Mouse (Mus musculus): ENCODE measurements around the gene Decr2. TPM values are rescaled to one million over a fixed set of nuclear protein-coding genes. Genes with fewer than 3 reads are reported as not detected.
"Not testable (repeated sequence)": the region's sequence is repeated elsewhere in the genome, so short reads cannot be mapped to it uniquely, and the experiment has no call there.

Decr2 gene
- polyA plus RNA-seq, 1 experiment from 2014 or later, result 42.9 TPM

- H3K9me3 ChIP-seq (replicated peaks), result no peaks in the 10 kb centered on the region
- no peak overlapping the region for H3K27ac ChIP-seq (replicated peaks)
- no peak overlapping the region for H3K4me2 ChIP-seq
- peaks cover 29% of the 10 kb centered on the region for H3K27me3 ChIP-seq (replicated peaks)
- H3K4me3 ChIP-seq (replicated peaks), result no peak overlapping the region
- 6% methylated on average over 4 of the region's 4 CpGs for WGBS
- no peaks in the 10 kb centered on the region for H3K36me3 ChIP-seq
- peaks cover 8% of the 10 kb centered on the region for H3K4me1 ChIP-seq
- no peak for ATAC-seq (ENCODE audit: low FRiP score)
- no peak overlapping the region for H3K9ac ChIP-seq (replicated peaks)
Measured at GRCm38 (mm10) chr17:26111024-26111423, 20.9 kb upstream of the Decr2 start.

- peaks cover 21% of the 10 kb centered on the region for H3K27me3 ChIP-seq (replicated peaks)
- no peaks in the 10 kb centered on the region for H3K36me3 ChIP-seq
- H3K4me3 ChIP-seq (replicated peaks), result no peak overlapping the region
- H3K4me2 ChIP-seq, result no peak overlapping the region
- H3K9me3 ChIP-seq (replicated peaks), result no peaks in the 10 kb centered on the region
- no peak for ATAC-seq (ENCODE audit: low FRiP score)
- no peak overlapping the region for H3K9ac ChIP-seq (replicated peaks)
- WGBS, result 33% methylated on average over 4 of the region's 4 CpGs
- peaks cover 8% of the 10 kb centered on the region for H3K4me1 ChIP-seq
- H3K27ac ChIP-seq (replicated peaks), result no peak overlapping the region
Measured at GRCm38 (mm10) chr17:26110156-26110555, 20.0 kb upstream of the Decr2 start.

GRCm38 (mm10) chr17:26105619-26106018, 15.5 kb upstream of the Decr2 start:
- no peak for ATAC-seq (ENCODE audit: low FRiP score)
- H3K9me3 ChIP-seq (replicated peaks), result no peaks in the 10 kb centered on the region

GRCm38 (mm10) chr17:26101478-26101877, 11.3 kb upstream of the Decr2 start:
- no peak overlapping the region for H3K27ac ChIP-seq (replicated peaks)
- H3K36me3 ChIP-seq, result no peaks in the 10 kb centered on the region
- no peak overlapping the region for H3K9ac ChIP-seq (replicated peaks)
- ATAC-seq (ENCODE audit: low FRiP score), result no peak
- H3K4me3 ChIP-seq (replicated peaks), result no peak overlapping the region
- H3K27me3 ChIP-seq (replicated peaks), result no peaks in the 10 kb centered on the region
- WGBS, result 47% methylated on average over 3 of the region's 4 CpGs
- H3K9me3 ChIP-seq (replicated peaks), result no peaks in the 10 kb centered on the region
- no peak overlapping the region for H3K4me2 ChIP-seq
- no peaks in the 10 kb centered on the region for H3K4me1 ChIP-seq

More at GRCm38 (mm10) chr17:26105619-26106018, 15.5 kb upstream of the Decr2 start:
- Histone ChIP-seq H3K9ac (replicated peaks) (no peak overlapping the region), H3K27ac (replicated peaks) (no peak overlapping the region), H3K4me3 (replicated peaks) (no peak overlapping the region), H3K36me3 (no peaks in the 10 kb centered on the region), H3K4me2 (no peak overlapping the region), H3K4me1 (no peaks in the 10 kb centered on the region), H3K27me3 (replicated peaks) (no peaks in the 10 kb centered on the region; the same call in 1 of the 2 replicates)
- 73% methylated on average over 4 of the region's 4 CpGs for WGBS

- Histone ChIP-seq H3K4me1 (peaks cover 5% of the 10 kb centered on the region; the same call in 1 of the 2 replicates), H3K9ac (replicated peaks) (no peak overlapping the region), H3K36me3 (no peaks in the 10 kb centered on the region), H3K9me3 (replicated peaks) (no peaks in the 10 kb centered on the region), H3K4me2 (no peak overlapping the region), H3K27ac (replicated peaks) (no peak overlapping the region), H3K4me3 (replicated peaks) (no peak overlapping the region), H3K27me3 (replicated peaks) (no peaks in the 10 kb centered on the region)
- no peak for ATAC-seq (ENCODE audit: low FRiP score)
- WGBS, result 42% methylated on average over 2 of the region's 2 CpGs
Measured at GRCm38 (mm10) chr17:26100166-26100565, 10.0 kb upstream of the Decr2 start.

GRCm38 (mm10) chr17:26099316-26099715, 9.2 kb upstream of the Decr2 start:
- H3K27me3 ChIP-seq (replicated peaks); H3K27ac ChIP-seq (replicated peaks); H3K9ac ChIP-seq (replicated peaks); H3K4me3 ChIP-seq (replicated peaks); H3K9me3 ChIP-seq (replicated peaks); ATAC-seq (ENCODE audit: low FRiP score); H3K36me3 ChIP-seq; H3K4me2 ChIP-seq: not testable (repeated sequence)
- peaks cover 12% of the 10 kb centered on the region for H3K4me1 ChIP-seq
- 64% methylated on average over 3 of the region's 3 CpGs for WGBS

GRCm38 (mm10) chr17:26098461-26098860, 8.3 kb upstream of the Decr2 start:
- Histone ChIP-seq H3K9me3 (replicated peaks) (no peaks in the 10 kb centered on the region), H3K27me3 (replicated peaks) (no peaks in the 10 kb centered on the region), H3K4me1 (peaks cover 12% of the 10 kb centered on the region), H3K9ac (replicated peaks) (no peak overlapping the region), H3K36me3 (no peaks in the 10 kb centered on the region), H3K4me3 (replicated peaks) (no peak overlapping the region), H3K27ac (replicated peaks) (no peak overlapping the region), H3K4me2 (no peak overlapping the region)
- ATAC-seq (ENCODE audit: low FRiP score), result no peak
- 92% methylated on average over 7 of the region's 7 CpGs for WGBS

GRCm38 (mm10) chr17:26095121-26095740, 5.1 kb upstream of the Decr2 start, which contains the start of gene Nme4:
Nme4 (minus strand) TSS chr17:26095602.
- H3K9me3 ChIP-seq (replicated peaks), result no peaks in the 10 kb centered on the region
- peak within 1 kb of the TSS; percentile 54; the same call in 1 of the 2 replicates for H3K27ac ChIP-seq (replicated peaks)
- peak within 1 kb of the TSS; percentile 61 for H3K4me3 ChIP-seq (replicated peaks)
- peak within 1 kb of the TSS; percentile 66 for H3K9ac ChIP-seq (replicated peaks)
- no peaks in the 10 kb centered on the region for H3K36me3 ChIP-seq
- H3K27me3 ChIP-seq (replicated peaks), result no peaks in the 10 kb centered on the region
- H3K4me1 ChIP-seq, result peaks cover 12% of the 10 kb centered on the region
- peak within 1 kb of the TSS; percentile 89 for H3K4me2 ChIP-seq
- 4% methylated on average over 47 of the region's 47 CpGs for WGBS
- peak; percentile 80 for ATAC-seq (ENCODE audit: low FRiP score)

- no peak for ATAC-seq (ENCODE audit: low FRiP score)
- Histone ChIP-seq H3K9ac (replicated peaks) (peak overlapping the region; percentile 66), H3K27ac (replicated peaks) (no peak overlapping the region), H3K36me3 (no peaks in the 10 kb centered on the region), H3K27me3 (replicated peaks) (no peaks in the 10 kb centered on the region), H3K4me3 (replicated peaks) (peak overlapping the region; percentile 61), H3K4me1 (peaks cover 14% of the 10 kb centered on the region), H3K4me2 (peak overlapping the region; percentile 89), H3K9me3 (replicated peaks) (no peaks in the 10 kb centered on the region)
- 32% methylated on average over 9 of the region's 9 CpGs for WGBS
Measured at GRCm38 (mm10) chr17:26094531-26095110, 4.5 kb upstream of the Decr2 start.

- Histone ChIP-seq H3K9ac (replicated peaks) (no peak overlapping the region), H3K36me3 (peaks cover 10% of the 10 kb centered on the region), H3K27me3 (replicated peaks) (no peaks in the 10 kb centered on the region), H3K4me1 (peaks cover 12% of the 10 kb centered on the region), H3K4me3 (replicated peaks) (no peak overlapping the region), H3K9me3 (replicated peaks) (no peaks in the 10 kb centered on the region), H3K4me2 (no peak overlapping the region), H3K27ac (replicated peaks) (no peak overlapping the region)
- 92% methylated on average over 9 of the region's 9 CpGs for WGBS
- no peak for ATAC-seq (ENCODE audit: low FRiP score)
Measured at GRCm38 (mm10) chr17:26087059-26087564, 3.0 kb downstream of the Decr2 start.

GRCm38 (mm10) chr17:26080867-26081266, 9.3 kb downstream of the Decr2 start:
- Histone ChIP-seq H3K9ac (replicated peaks) (no peak overlapping the region), H3K27me3 (replicated peaks) (no peaks in the 10 kb centered on the region), H3K27ac (replicated peaks) (no peak overlapping the region), H3K4me1 (no peaks in the 10 kb centered on the region), H3K4me2 (no peak overlapping the region), H3K36me3 (peaks cover 9% of the 10 kb centered on the region; the same call in 1 of the 2 replicates), H3K9me3 (replicated peaks) (no peaks in the 10 kb centered on the region), H3K4me3 (replicated peaks) (no peak overlapping the region)
- no peak for ATAC-seq (ENCODE audit: low FRiP score)
- WGBS, result 43% methylated on average over 2 of the region's 2 CpGs

- H3K9ac ChIP-seq (replicated peaks), result no peak overlapping the region
Measured at GRCm38 (mm10) chr17:26078851-26079250, 11.3 kb downstream of the Decr2 start.

More at GRCm38 (mm10) chr17:26078851-26079250, 11.3 kb downstream of the Decr2 start:
- Histone ChIP-seq H3K4me2 (no peak overlapping the region), H3K27ac (replicated peaks) (no peak overlapping the region), H3K4me1 (no peaks in the 10 kb centered on the region), H3K27me3 (replicated peaks) (no peaks in the 10 kb centered on the region), H3K36me3 (peaks cover 9% of the 10 kb centered on the region; the same call in 1 of the 2 replicates), H3K9me3 (replicated peaks) (no peaks in the 10 kb centered on the region), H3K4me3 (replicated peaks) (no peak overlapping the region)
- WGBS, result 71% methylated on average over 2 of the region's 2 CpGs
- ATAC-seq (ENCODE audit: low FRiP score), result no peak

All from neural tube, embryonic 15.5 days (tissue).